Mouse (Mus musculus) thymus, postnatal 25 days (tissue): ENCODE results near the gene Klhl5.

Source experiments
- DNase-seq: peaks from one replicate; pipeline ENCODE4 v3.0.0; 2022

Gene Klhl5

GRCm38 (mm10) chr5:65204726-65205125, 97.4 kb downstream of the Klhl5 start:
- no peak for DNase-seq

- peak; percentile 33 for DNase-seq
Observed at GRCm38 (mm10) chr5:65213321-65213720, 106.0 kb downstream of the Klhl5 start.
